Mouse (Mus musculus): ENCODE measurements around the gene Fkbp10. TPM values are rescaled to one million over a fixed set of nuclear protein-coding genes. Genes with fewer than 3 reads are reported as not detected.

Fkbp10 gene
- polyA plus RNA-seq, 2 experiments = 5.0 to 5.3 TPM

DNA sequence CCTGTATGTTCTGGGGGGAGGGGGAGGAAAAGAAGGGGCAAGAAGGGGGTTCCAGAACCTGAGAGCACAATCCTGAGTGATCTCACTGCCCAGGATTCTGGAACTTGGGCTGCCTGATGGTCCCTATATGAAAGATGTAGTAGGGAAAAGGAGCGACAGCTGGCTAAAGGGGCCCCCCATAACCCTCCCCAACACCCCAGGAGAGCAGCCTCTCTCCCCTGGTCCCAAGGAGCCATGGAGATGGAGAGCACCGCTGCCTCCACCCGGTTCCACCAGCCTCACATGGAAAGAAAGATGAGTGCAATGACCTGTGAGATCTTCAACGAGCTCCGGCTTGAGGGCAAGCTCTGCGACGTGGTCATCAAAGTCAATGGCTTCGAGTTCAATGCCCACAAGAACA is 26.3 kb downstream of the Fkbp10 start, which contains the start of the genes Nt5c3b and Klhl10:
TSS of gene Nt5c3b (minus strand) at position 12 of the 400 bp plus-strand sequence.
TSS of gene Klhl10 (plus strand) at position 121 of the 400 bp plus-strand sequence.
- Histone ChIP-seq H3K9ac (replicated peaks) (peak within 1 kb of the TSS; percentile 74), H3K27ac (no peak within 1 kb of the TSS), H3K36me3 (replicated peaks; ENCODE audit: control insufficient read depth, insufficient read depth, low read depth) (no peaks in the 10 kb centered on the region), H3K4me3 (ENCODE audit: insufficient read depth in 1 of 2, low read depth in 2 of 2, low read length in 2 of 2) (peak within 1 kb of the TSS; percentile 71 to 75), H3K4me1 (replicated peaks; ENCODE audit: control insufficient read depth in 2 of 2, insufficient read depth in 2 of 2, low read length in 1 of 2) (peaks cover 0 to 7% of the 10 kb centered on the region in 2 experiments; a peak in 3 of 4 replicates), H3K9me3 (ENCODE audit: control insufficient read depth, low read length) (no peaks in the 10 kb centered on the region), H3K4me2 (ENCODE audit: low read depth) (peak within 1 kb of the TSS; percentile 90), H3K27me3 (ENCODE audit: control insufficient read depth, insufficient read depth, low read length) (no peaks in the 10 kb centered on the region)
- DNase-seq (ENCODE audit: low read depth in 3 of 3, low spot score in 3 of 3) (no peak), ATAC-seq (ENCODE audit: insufficient read depth) (no peak)
- WGBS (ENCODE audit: insufficient replicate concordance) = 66% methylated on average over 8 of the region's 8 CpGs
- TF ChIP-seq CTCF (IDR thresholded peaks at IDR 0.05; ENCODE audit: low read depth) = no peak
- no peak for TF ChIP-seq EP300 (IDR thresholded peaks at IDR 0.05; ENCODE audit: low read depth)

- TF ChIP-seq CTCF (IDR thresholded peaks at IDR 0.05; ENCODE audit: low read depth) (no peak), EP300 (IDR thresholded peaks at IDR 0.05; ENCODE audit: low read depth) (no peak)
- WGBS (ENCODE audit: insufficient replicate concordance) = 73% methylated on average over 6 of the region's 6 CpGs
- no peak for ATAC-seq (ENCODE audit: insufficient read depth)
- H3K36me3 ChIP-seq (replicated peaks; ENCODE audit: control insufficient read depth, insufficient read depth, low read depth) = no peaks in the 10 kb centered on the region
- no peaks in the 10 kb centered on the region for H3K9me3 ChIP-seq (ENCODE audit: control insufficient read depth, low read length)
- no peak overlapping the region for H3K9ac ChIP-seq (replicated peaks)
- peaks cover 0 to 7% of the 10 kb centered on the region in 2 experiments; a peak in 3 of 4 replicates for H3K4me1 ChIP-seq (replicated peaks; ENCODE audit: control insufficient read depth in 2 of 2, insufficient read depth in 2 of 2, low read length in 1 of 2)
- no peak overlapping the region for H3K4me3 ChIP-seq (ENCODE audit: insufficient read depth in 1 of 2, low read depth in 2 of 2, low read length in 2 of 2)
- H3K27me3 ChIP-seq (ENCODE audit: control insufficient read depth, insufficient read depth, low read length) = no peaks in the 10 kb centered on the region
- no peak overlapping the region for H3K4me2 ChIP-seq (ENCODE audit: low read depth)
- no peak overlapping the region for H3K27ac ChIP-seq
- DNase-seq (ENCODE audit: low read depth in 3 of 3, low spot score in 3 of 3) = no peak
These were observed 27.1 kb downstream of the Fkbp10 start for GRCm38 (mm10) chr11:100442625-100443024.

GRCm38 (mm10) chr11:100457247-100457646 is 41.8 kb downstream of the Fkbp10 start:
- TF ChIP-seq EP300 (IDR thresholded peaks at IDR 0.05; ENCODE audit: low read depth) = no peak
- TF ChIP-seq CTCF (IDR thresholded peaks at IDR 0.05; ENCODE audit: low read depth) = no peak
- Histone ChIP-seq H3K9ac (replicated peaks) (no peak overlapping the region), H3K27ac (no peak overlapping the region), H3K4me1 (replicated peaks; ENCODE audit: control insufficient read depth in 2 of 2, insufficient read depth in 2 of 2, low read length in 1 of 2) (no peaks in the 10 kb centered on the region), H3K4me2 (ENCODE audit: low read depth) (no peak overlapping the region), H3K4me3 (ENCODE audit: insufficient read depth in 1 of 2, low read depth in 2 of 2, low read length in 2 of 2) (no peak overlapping the region), H3K36me3 (replicated peaks; ENCODE audit: control insufficient read depth, insufficient read depth, low read depth) (peaks cover 8% of the 10 kb centered on the region), H3K27me3 (ENCODE audit: control insufficient read depth, insufficient read depth, low read length) (no peaks in the 10 kb centered on the region), H3K9me3 (ENCODE audit: control insufficient read depth, low read length) (no peaks in the 10 kb centered on the region)
- ATAC-seq (ENCODE audit: insufficient read depth) = no peak
- no peak for DNase-seq (ENCODE audit: low read depth in 3 of 3, low spot score in 3 of 3)
- 59% methylated on average over 4 of the region's 4 CpGs for WGBS (ENCODE audit: insufficient replicate concordance)

- no peak overlapping the region for H3K9ac ChIP-seq (replicated peaks)
- ATAC-seq (ENCODE audit: insufficient read depth) = no peak
- no peaks in the 10 kb centered on the region for H3K9me3 ChIP-seq (ENCODE audit: control insufficient read depth, low read length)
- H3K4me3 ChIP-seq (ENCODE audit: insufficient read depth in 1 of 2, low read depth in 2 of 2, low read length in 2 of 2) = no peak overlapping the region
- no peak overlapping the region for H3K27ac ChIP-seq
- no peak for DNase-seq (ENCODE audit: low read depth in 3 of 3, low spot score in 3 of 3)
- TF ChIP-seq CTCF (IDR thresholded peaks at IDR 0.05; ENCODE audit: low read depth) (no peak), EP300 (IDR thresholded peaks at IDR 0.05; ENCODE audit: low read depth) (no peak)
- H3K27me3 ChIP-seq (ENCODE audit: control insufficient read depth, insufficient read depth, low read length) = no peaks in the 10 kb centered on the region
- H3K4me2 ChIP-seq (ENCODE audit: low read depth) = no peak overlapping the region
- no peaks in the 10 kb centered on the region for H3K4me1 ChIP-seq (replicated peaks; ENCODE audit: control insufficient read depth in 2 of 2, insufficient read depth in 2 of 2, low read length in 1 of 2)
- H3K36me3 ChIP-seq (replicated peaks; ENCODE audit: control insufficient read depth, insufficient read depth, low read depth) = peaks cover 12% of the 10 kb centered on the region
- 78% methylated on average over 5 of the region's 5 CpGs for whole genome bisulfite sequencing (ENCODE audit: insufficient replicate concordance)
These were observed 42.2 kb downstream of the Fkbp10 start for GRCm38 (mm10) chr11:100457711-100458110.

GRCm38 (mm10) chr11:100462699-100463098 is 47.2 kb downstream of the Fkbp10 start:
- DNase-seq (ENCODE audit: low read depth in 3 of 3, low spot score in 3 of 3) (no peak), ATAC-seq (ENCODE audit: insufficient read depth) (no peak)
- 83% methylated on average over 10 of the region's 10 CpGs for WGBS (ENCODE audit: insufficient replicate concordance)
- peaks cover 17% of the 10 kb centered on the region for H3K36me3 ChIP-seq (replicated peaks; ENCODE audit: control insufficient read depth, insufficient read depth, low read depth)
- H3K4me3 ChIP-seq (ENCODE audit: insufficient read depth in 1 of 2, low read depth in 2 of 2, low read length in 2 of 2) = no peak overlapping the region
- no peak overlapping the region for H3K4me2 ChIP-seq (ENCODE audit: low read depth)
- no peaks in the 10 kb centered on the region for H3K27me3 ChIP-seq (ENCODE audit: control insufficient read depth, insufficient read depth, low read length)
- H3K9ac ChIP-seq (replicated peaks) = no peak overlapping the region
- H3K27ac ChIP-seq = no peak overlapping the region
- H3K4me1 ChIP-seq (replicated peaks; ENCODE audit: control insufficient read depth in 2 of 2, insufficient read depth in 2 of 2, low read length in 1 of 2) = peaks cover 6 to 7% of the 10 kb centered on the region in 2 experiments; a peak in 2 of 4 replicates
- TF ChIP-seq EP300 (IDR thresholded peaks at IDR 0.05; ENCODE audit: low read depth) (no peak), CTCF (IDR thresholded peaks at IDR 0.05; ENCODE audit: low read depth) (no peak)
- no peaks in the 10 kb centered on the region for H3K9me3 ChIP-seq (ENCODE audit: control insufficient read depth, low read length)

Measured in liver, embryonic 14.5 days (tissue).